Mouse (Mus musculus) ZHBTc4 (cell line): ENCODE data around the gene Olfr544.
A peak's percentile ranks its signal among the peaks of the same experiment; 100 is the strongest.

ENCODE experiments used
- DNase-seq: peaks from one replicate; pipeline ENCODE4 v3.0.0-alpha.2; 2011; ENCODE audit warnings: low read depth, low spot score

The Olfr544 gene

GRCm38 (mm10) chr7:102478425-102478824 is 9.7 kb downstream of the Olfr544 start:
- peak; percentile 21 for DNase-seq

- no peak for DNase-seq
Observed at GRCm38 (mm10) chr7:102477377-102477776, 10.7 kb downstream of the Olfr544 start.

DNA sequence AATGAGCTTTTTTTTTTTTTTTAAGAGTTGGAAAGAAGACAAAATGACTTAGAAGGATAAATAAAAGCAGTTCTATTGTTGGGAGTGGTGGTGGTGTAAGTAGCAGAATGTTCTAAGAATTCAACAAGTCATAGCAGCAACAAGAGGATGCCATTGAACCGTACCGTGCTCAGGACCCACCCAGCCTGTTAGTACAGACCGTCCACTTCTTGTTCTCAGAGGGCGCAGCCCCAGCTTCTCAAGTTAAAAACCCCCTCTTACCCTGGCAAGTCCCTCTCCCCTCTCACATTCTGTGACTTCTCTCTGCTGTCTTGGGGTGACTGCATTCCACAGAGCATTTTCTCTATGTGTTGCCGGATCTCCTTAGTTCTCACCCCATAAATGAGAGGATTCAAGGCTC is 11.5 kb downstream of the Olfr544 start:
- no peak for DNase-seq

DNA sequence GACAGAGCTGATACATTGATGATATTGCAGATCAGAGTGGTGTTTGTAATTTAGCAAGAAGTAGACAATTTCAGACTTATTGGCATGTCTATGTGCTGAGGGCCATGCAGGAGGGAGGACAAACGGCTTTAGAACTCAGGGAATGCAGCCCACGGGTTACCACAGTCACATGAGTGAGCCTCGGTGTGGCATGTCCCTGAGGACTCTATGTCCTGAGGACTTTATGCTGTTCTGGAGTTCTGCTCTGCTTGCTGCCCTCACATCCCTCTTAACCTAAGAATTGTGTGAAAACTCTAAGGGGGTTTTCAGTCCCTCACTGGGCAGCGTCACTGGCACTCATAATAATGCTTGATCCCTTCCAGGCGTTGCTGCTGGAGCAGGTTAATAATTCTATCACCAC is 15.4 kb downstream of the Olfr544 start:
- DNase-seq = no peak

GRCm38 (mm10) chr7:102467566-102467965 is 20.5 kb downstream of the Olfr544 start:
- DNase-seq = no peak

- DNase-seq = peak; percentile 33
Observed at GRCm38 (mm10) chr7:102458618-102459380, 29.3 kb downstream of the Olfr544 start.

- DNase-seq = no peak
Observed at GRCm38 (mm10) chr7:102446438-102446837, 41.7 kb downstream of the Olfr544 start.

DNA sequence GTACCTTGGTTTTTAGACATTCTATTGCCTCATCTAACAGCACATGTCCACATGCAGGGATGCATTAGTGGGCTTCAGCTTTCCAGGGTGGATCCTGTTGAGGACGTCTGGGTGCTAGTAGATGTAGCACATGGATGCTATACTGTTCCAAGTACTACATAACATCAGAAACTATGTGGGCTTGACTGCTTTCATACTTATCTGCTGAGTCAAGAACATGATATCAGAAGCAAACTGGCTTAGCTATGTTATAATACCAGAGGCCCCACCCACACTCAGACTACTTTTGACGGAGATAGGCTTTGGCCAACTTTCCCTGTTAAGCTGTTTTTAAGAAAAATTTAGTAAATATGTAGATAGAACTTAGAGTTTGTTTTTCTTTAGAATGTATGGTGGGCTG is 43.8 kb downstream of the Olfr544 start:
- DNase-seq = no peak

DNA sequence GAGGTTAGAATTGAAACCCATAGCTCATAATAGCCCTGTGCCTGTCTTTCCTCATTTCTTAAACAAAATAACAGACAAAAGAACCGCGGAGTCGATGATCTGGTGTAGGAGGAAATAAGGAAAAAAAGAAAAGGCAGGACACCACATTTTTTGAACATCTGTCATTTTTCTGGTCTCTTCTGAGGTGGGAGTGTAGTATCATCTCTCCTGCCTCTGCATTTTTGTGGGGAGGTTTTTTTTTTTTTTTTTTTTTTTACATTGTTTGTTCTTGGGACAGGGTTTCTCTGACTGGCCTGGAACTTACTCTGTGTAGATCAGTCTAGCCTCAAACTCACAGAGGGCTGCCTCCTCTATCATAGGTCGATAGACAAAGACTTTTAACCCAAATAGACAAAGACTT is 45.7 kb downstream of the Olfr544 start:
- DNase-seq = no peak

GRCm38 (mm10) chr7:102441657-102442391 is 46.3 kb downstream of the Olfr544 start, which contains the start of gene Rrm1:
Rrm1 (plus strand) TSS chr7:102441695.
- DNase-seq = peak; percentile 99

- peak; percentile 10 for DNase-seq
Observed at GRCm38 (mm10) chr7:102440822-102441656, 47.1 kb downstream of the Olfr544 start.

DNA sequence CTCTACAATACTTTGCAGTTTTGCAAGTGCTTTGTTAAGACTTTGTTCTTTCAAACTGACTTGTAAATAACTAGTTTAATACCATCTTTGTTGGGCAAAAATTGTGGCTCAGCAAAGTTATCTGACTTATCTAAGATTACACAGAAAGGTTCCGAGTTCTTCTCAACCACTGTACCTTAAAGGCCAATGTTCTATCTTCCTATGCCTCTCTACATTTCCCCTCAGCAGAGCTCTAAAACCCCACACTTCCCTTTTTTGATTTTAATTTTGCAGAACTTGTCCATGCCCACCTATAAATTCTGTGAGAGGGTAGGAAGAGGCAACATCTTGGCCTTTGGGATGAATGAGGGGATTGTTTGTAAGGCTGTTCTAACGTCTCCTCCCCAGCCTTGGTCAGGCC is 53.8 kb downstream of the Olfr544 start:
- no peak for DNase-seq
